Mouse (Mus musculus): Measurements from ENCODE around the gene Lce3a.

Lce3a gene

DNA sequence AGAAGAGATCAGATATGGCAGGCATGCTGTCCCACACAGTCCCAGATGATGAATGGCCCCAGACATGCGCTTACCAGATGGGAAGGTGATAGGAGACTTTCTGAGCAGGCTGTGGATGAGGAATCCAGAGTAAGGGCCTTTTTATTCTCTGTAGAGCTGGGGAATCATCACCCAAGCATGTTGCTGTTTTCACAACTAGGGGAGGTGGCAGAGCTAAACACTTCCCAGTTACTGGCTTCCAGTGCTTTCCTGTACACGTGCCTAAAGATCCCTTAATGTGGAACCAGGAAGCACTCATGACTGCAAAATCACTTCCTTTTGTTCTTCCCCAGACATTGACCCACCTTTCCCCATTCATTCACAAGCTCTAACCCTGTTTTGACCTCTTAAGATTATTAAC lies at the start of gene Lce3a:
TSS of gene Lce3a (minus strand) at position 101 of the 400 bp plus-strand sequence.
- DNase-seq (ENCODE audit: low read depth, low spot score): no peak

DNA sequence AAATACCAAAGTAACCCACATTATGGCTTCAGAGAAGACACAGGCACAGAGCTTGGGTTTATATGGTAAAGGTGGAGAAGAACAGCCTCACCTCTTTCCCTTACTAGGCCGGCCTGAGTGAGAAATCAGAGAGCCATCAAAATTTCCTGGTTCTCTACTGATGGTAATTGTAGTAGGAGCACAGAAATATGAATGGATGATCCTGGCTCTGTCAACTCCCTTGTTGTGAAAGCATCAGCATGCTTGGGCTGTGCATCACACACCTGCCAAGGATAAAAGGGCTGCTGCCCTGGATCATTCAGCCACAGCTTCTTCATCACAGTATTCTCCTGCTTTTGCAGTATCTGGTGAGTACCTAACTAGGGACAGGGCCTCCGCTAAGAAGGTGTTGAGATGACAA lies 40.7 kb upstream of the Lce3a start, which contains the start of gene Lce3e:
TSS of gene Lce3e (plus strand) at position 301 of the 400 bp plus-strand sequence.
- no peak for DNase-seq (ENCODE audit: low read depth, low spot score)

DNA sequence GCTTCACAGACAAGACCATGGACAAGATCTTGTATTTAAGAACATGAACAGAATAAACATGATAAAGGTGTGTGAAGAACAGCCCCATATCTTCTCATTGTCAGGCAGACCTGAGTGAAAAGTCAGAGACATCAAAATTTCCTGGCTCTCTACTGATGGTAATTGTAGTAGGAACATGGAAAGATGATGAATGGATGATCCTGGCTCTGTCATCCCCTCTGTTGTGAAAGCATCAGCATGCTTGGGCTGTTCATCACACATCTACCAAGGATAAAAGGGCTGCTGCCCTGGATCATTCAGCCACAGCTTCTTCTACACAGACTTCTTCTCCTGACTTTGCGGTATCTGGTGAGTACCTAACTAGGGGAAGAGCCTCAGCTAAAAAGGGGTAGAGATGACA lies 31.1 kb upstream of the Lce3a start, which contains the start of gene Lce3d:
TSS of gene Lce3d (plus strand) at position 301 of the 400 bp plus-strand sequence.
- DNase-seq (ENCODE audit: low read depth, low spot score): no peak

DNA sequence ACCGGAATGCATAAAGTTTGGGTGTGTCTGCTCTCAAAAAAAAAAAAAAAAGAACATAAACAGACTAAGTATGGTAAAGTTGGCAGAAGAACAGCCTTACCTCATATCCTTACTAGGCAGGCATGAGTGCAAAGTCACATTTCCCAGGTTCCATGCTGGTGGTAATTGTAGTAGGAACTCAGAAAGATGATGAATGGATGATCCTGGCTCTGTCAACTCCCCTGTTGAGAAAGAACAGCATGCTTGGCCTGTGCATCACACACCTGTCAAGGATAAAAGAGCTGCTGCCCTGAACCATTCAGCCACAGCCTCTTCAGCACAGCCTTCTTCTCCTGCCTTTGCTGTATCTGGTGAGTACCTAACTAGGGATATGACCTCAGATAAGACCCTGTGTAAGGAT lies 18.2 kb upstream of the Lce3a start, which contains the start of gene Lce3c:
TSS of gene Lce3c (plus strand) at position 301 of the 400 bp plus-strand sequence.
- DNase-seq (ENCODE audit: low read depth, low spot score): no peak

DNA sequence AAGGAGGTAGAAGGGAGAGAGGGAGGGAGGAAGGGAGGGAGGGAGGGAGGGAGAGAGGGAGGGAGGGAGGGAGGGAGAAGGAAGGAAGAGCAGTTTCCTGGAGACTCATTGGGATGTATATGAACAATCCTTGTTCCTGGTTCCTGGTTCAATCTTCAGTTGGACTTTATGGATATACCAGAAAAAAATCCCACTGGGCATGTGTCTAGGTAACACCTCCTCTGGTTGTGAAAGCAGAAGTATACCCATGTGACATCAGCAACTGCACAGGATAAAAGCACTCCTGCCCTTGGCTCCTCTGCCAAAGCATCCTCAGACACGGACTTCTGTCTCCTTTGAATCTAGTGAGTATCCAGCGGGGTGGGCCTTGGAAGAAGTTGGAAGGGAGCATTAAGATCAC lies 6.6 kb upstream of the Lce3a start, which contains the start of gene Lce3b:
TSS of gene Lce3b (plus strand) at position 301 of the 400 bp plus-strand sequence.
- DNase-seq (ENCODE audit: low read depth, low spot score): no peak

DNA sequence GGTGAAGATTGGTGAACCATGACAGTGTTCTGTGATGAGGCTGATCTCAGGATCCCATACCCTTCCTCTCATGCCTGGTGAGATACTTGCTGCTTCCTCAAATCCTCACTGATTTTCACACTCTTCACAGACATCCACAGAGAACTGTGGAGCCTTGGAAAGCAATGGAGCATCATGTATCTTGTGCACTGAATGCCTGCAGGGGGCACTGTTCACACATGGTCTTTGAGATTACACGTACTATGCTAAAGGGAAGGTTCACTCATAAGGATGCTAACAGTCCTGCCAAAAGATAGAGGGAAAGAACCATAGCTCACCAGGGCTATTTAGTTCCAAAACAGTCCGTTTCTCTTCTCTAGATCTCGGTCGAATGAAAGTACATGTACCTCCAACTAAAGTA lies 5.7 kb downstream of the Lce3a start:
- no peak for DNase-seq (ENCODE audit: low read depth, low spot score)

DNA sequence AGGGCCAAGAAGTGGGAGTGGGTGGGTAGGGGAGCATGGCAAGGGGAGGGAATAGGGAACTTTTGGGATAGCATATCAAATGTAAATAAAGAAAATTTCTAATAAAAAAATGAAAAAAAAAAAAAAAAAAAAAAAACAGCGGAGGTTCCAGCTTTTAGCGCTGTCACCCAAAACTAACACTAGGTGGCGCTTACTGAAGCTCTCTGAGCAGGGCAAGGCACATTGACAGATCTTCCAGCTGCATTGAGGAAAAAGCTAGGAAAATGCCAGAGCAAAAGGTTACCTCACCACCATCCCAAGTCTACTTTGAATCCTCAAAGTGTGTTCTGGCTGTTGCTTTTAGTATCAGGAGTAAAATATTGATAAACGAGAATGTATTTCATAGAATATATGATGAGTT lies 18.5 kb downstream of the Lce3a start:
- DNase-seq (ENCODE audit: low read depth, low spot score): peak; percentile 3

DNA sequence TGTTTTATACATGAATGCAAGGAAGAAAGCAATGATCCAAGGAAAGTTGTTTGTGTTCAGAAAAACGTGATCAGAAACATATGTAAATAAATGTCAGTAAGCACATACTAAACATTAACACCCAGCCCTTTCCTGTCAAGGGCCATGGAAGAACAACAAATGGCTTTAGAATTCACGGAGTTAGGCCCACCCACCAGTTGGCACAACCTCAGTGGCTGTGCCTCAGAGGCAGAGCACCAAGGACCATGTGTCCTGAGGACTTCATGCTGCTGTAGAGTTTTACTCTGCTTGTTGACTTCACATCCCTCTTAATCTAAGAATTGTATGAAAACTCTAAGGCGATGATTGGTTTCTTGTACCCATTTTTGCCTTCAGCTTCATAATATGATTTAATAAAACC lies 20.8 kb downstream of the Lce3a start:
- no peak for DNase-seq (ENCODE audit: low read depth, low spot score)

DNA sequence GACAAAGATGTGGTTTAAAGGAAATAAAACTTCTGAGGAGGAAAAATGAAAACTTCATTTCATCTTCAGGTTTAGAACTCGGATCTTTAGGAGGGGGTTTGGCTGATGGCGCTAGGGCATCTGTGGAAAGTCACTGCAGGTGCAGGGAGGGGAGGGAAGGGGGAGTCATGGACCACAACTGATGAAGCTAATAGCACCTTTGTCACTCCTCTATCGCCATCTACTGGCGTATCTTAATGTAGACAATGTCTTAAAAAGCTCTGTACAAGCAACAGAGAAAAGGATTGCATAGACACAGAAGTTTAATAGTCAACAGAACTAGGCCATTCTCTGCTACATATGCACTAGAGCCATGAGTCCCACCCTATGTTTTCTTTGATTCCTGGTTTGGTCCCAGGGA lies 22.4 kb downstream of the Lce3a start:
- DNase-seq (ENCODE audit: low read depth, low spot score): no peak

DNA sequence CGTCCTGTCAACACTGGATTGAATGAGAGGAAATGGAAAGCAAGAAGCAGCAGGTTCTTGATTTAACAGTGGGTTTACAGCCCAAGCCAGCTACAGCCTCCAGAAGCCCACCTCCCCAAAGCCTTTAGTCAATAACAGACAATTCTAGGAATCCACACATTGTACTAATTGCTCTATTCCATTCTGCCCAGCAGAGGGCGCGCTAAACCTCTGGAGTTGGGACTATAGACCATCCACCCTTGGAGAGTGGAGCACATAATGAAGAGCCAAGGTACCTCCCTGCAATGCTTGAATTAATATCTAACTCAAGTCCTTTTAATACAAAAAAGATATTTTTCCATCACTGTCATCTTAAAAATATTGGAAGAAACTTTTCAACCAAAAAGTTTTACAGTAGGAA lies 23.0 kb downstream of the Lce3a start:
- peak; percentile 6 for DNase-seq (ENCODE audit: low read depth, low spot score)

DNA sequence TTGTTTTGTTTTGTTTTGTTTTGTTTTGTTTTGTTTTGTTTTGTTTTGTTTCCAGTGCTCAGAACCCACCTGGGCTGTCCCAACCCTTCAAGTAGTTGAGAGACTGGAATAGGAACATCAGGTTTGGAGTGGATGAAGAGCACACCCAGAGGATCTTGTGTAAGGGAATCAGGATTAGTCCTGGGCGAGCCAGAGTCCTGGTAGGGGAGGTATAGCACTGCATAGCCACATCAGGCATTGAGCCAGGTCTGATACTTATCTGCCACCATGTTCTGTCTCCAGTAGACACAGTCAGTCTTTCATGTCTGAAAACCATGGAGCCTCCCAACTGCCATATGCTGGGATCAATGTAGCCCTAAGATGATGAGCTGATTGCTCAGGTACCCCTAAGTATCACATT lies 31.5 kb downstream of the Lce3a start:
- DNase-seq (ENCODE audit: low read depth, low spot score): no peak

DNA sequence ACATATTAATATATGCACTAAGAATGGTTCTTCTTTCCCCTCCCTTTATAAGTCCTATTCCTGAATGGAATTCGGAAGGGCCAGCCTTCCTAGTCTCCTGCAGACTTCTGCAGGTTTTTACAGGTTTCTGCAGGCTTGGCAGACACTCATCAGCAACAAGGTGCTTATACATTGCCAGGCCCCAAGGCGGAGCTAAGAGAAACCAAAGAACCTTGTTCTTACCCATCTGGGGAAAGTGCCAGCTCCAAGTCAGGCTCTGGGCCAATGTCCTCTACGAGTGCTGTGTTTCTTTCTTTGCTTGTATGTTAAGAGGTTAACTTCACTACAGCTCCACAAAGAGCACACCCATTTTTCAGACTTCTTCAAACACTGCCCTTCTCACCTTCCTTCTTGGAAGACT lies 32.0 kb downstream of the Lce3a start:
- DNase-seq (ENCODE audit: low read depth, low spot score): no peak
